Mouse (Mus musculus) cortical plate, adult 2 months (tissue): ENCODE measurements around the gene Fam216a.

Experiments
- CTCF ChIP-seq: fragments of 200-500 bp; IDR thresholded peaks from 2 replicates; pipeline ENCODE4 v1.5.1; 2011; ENCODE audit warnings: mild to moderate bottlenecking, control low read depth, low read length; ENCODE audit not compliant: insufficient read depth; ENCODE audit errors: extremely low read depth
- POLR2A ChIP-seq: fragments of 200-500 bp; IDR thresholded peaks from 2 replicates; pipeline ENCODE4 v1.6.1; 2011; ENCODE audit warnings: mild to moderate bottlenecking, low read length, control low read depth; ENCODE audit not compliant: insufficient read depth; ENCODE audit errors: extremely low read depth

- TF ChIP-seq CTCF (no peak), POLR2A (no peak)
Measured at GRCm38 (mm10) chr5:122378171-122378570, 6.0 kb upstream of the Fam216a start.
